Mouse (Mus musculus): ENCODE data around the gene Adamts12.

Gene Adamts12

DNA sequence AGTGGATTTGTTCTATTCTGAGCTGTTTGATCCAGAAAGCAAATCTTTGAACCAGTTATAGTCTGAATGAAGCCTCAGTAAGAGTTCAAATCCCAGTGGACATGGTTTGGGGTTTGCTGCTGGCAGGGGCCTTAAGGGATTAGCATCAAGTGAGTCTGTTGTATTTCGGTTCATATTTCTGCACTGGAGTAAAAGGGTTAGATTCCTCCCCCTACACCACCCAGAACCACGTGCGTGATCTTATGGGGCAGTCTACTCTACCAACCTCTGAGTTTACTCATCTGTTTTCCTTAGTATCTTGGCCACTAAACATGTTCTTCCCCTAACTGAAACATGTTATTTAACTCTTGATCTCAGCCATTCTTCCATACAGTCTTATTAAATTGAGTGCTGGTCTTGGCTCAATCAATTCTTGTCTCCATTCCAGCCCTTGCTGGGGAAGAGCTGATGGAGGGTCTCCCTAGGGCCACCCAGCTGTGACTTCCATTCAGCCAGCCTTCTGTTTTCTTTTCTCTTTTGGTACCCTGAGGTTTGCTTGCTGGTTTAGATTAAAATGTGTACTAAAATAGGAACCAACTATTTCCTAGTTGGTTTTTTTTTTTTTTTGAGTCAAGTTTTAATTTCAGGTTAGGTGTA lies 11.3 kb downstream of the Adamts12 start:
- in situ Hi-C loops (cut with MboI, MseI): no loop called here

DNA sequence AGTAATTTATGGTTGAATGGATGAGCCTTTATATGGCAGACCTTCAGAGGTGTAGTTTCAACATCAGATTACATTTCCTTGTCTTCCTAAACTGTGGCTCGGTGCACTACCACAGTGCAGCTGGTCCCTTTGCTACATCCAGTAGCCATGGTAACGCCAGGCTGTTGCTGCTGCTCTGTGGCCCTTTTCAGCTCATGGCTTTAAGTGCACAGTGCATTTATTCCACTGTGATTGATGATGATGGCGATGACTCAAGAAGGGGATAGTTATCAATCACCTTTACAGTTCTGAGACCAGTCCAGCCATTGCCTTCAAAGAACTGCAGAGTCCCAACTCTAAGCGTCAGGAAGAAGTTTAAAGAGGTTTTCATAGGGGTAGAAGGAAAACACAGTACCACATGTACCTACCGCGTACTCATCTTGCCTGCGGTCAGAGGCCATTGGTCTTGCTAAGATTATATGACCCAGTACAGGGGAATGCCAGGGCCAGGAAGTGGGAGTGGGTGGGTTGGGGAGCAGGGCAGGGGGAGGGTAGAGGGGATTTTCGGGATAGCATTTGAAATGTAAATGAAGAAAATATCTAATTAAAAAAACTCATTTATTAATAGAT lies 18.5 kb downstream of the Adamts12 start:
- in situ Hi-C loops (cut with MboI, MseI): no loop called here

DNA sequence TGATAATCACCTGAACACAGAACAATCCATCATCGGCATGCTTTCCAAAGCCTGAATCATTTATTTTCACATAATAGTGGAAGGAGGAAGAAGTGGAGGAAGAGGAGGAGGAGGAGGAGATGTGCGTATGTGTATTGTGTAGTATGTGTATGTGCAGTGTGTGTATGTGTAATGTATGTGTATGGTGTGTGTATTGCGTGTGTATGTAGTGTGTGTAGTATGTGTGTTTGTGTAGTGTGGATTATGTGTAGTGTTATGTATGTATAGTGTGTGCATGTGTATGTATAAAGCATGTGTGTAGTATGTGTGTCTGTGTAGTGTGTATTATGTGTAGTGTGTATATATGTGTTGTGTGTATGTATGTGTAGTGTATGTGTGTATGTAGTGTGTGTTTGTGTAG lies 19.1 kb downstream of the Adamts12 start:
- in situ Hi-C loops (cut with MboI, MseI): no loop called here

DNA sequence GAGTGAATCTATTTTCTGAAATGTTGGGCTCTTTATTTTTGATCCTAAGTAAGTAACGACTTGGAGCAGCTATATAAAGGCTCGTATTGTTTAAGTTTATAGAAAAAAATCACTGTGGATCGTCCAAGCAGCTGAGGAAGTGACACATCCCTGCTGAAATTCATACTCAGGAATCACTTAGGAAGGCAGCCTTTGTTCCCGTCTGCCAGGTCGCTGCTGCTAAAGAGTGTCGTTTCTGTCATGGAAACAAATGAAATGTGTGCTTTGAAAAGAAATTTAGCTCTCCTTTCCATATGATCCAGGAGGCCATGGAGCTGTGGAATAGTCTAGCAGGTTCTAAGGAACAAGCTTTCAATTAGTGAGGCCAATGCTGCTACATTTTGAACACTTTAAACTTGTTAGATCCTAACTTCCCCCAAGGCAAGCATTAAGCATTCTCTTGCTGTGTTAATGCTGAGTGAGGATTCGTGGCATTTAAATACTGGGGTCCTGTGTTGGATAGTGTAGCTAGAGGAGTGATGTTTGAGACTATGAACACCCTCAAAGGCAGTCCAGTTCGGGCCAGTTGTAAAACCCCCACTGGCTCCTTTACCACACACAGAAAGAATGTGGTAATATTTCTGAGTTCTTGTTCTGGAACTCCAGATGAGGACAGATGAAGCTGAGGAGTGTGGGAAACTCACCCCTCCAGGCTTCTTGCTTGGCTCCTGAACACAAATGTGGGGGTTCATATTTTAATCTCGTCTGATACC lies 19.8 kb downstream of the Adamts12 start:
- in situ Hi-C loops (cut with MboI, MseI): no loop called here

DNA sequence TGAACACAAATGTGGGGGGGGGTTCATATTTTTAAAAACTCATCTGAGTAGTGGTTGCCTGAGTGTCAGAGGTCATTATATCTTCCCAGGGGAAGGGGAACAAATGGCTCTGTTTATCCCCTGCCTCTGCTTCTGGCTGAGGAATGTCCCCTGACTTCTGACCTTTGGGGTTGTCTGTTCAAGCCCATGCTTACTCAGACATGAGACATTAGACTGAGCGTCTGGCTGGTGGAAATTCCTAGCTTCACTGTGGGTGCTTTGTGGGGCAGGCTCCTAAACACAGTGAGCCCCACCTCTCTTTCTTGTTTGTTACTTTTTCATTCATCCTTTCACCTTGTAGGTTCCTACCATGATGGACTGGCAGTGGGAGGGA lies 20.4 kb downstream of the Adamts12 start:
- in situ Hi-C loops (cut with MboI, MseI): no loop called here

DNA sequence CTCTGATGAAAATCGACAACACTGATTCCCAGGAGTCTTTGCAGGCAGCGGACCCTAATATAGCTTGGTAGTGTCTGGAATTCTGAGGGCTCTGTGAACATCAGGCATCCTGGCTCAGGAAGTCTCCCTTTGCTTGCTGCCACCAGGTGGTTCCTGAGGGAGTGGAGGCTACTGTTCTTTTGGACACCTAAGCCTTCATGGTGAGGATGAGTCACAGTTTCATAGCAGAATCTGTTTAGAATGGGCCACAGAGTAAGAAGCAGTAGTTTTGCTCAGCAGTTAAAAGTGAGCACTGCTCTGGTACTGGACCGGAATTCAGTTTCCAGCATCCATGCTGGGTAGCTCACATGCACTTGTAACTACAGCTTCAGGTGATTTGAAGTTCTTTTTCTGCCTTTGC lies 24.9 kb downstream of the Adamts12 start:
- in situ Hi-C loops (cut with MboI, MseI): no loop called here

DNA sequence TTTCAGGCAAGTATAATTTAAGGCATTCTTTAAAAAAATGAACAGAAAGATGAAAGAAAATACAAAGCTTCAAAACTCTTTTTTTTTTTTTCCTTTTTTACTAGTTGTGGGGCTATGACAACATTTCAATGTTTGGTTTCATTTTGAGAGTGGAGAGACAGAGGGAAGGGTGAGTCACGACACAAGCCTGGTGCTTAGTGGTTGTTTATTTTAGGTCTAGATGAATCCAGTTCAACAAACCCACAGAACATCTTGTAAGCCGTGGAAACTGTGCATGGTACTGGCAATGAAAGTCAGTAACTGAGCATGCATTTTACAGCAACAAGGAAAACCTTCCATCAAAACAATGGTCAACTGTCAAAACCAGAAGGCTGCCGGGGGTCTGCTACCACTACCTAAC lies 31.0 kb downstream of the Adamts12 start:
- in situ Hi-C loops (cut with MboI, MseI): no loop called here

DNA sequence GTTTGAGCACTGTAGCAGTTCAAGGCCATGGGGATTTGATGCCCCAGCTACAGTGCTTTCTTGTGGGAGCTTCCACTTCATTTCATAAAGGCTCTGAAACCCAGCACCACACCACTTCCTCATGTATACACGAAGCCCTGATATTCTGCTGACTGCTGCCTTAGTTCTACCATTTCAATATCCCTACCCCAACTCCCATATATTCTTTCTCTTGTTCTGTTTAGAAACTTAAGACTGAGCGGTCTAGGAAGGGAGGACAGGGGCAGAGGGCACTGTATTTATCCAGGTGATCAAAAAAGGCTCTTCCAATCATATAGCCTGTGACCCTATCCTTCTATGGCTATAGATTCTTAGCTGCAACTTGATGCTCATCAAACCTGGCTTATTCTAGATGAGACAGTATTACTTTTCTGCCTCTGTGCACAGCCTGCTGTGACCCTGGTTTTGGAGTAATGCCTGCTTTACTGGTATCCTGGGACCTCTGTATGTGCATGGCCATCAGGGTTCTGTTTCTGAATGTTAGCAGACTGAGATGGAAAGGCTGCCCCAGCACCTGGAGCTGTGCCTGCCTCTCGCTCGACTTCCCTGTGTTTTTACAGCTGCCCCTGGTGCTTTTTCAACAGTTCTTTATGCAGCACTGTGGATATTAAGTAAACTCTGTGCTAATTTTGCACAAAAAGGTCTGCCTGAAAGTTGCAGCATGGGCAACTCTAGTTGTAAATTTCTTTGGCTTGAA lies 33.5 kb downstream of the Adamts12 start:
- in situ Hi-C loops (cut with MboI, MseI): no loop called here

DNA sequence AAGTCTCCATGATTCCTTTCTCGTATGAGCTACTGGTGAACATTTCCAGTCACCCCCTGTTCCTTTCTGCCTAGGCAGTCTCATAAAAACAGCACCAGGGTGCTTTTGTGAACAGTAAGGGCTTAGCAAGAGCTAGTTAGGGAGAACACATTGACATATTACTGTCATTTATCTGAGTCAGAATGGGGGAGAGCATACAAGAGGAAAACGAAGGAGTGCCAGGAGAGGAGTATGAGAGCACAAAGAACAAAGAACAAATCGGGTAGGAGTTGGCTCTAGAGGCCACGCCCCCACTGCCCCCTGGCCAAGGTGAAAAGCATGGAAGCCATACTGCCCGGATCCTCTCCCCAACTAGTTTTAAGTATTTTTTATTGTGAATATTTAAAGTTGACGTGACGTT lies 34.4 kb downstream of the Adamts12 start:
- in situ Hi-C loops (cut with MboI, MseI): no loop called here

DNA sequence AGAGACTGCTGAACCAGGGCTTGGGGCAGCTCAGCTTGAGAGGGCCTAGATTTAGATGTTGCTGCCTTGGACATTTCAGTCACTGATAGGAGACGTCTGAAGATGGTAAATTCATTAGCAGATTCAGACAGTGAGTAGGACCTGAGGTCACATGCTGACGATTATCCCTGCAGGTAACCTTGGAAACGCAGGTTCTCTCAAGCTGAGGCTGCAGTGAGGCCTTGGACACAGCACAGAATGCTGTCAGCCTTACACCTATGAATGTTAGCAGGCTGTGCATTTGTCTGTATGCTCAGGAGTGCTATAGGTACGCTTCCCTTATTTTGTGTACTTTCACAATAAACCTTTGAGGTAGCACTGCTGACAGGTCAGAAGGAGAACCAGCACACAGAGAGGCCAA lies 36.3 kb downstream of the Adamts12 start:
- in situ Hi-C loops (cut with MboI, MseI): no loop called here

DNA sequence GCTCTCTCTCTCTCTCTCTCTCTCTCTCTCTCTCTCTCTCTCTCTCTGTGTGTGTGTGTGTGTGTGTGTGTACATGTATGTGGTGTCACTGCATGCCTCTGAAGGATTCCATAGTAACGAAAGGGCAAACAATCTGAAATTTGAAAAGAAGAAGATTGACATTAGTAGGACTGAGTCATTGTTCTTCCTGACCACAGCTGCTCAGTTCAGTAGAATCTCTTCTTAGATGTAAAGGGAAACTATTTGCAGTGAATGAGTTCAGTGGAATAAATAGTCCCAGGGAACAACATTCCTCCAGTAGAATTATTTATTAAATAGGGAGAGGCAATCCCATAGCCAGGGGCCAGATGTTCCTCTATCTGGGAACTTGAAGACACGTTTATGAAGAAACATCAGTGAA lies 40.5 kb downstream of the Adamts12 start:
- in situ Hi-C loops (cut with MboI, MseI): no loop called here

DNA sequence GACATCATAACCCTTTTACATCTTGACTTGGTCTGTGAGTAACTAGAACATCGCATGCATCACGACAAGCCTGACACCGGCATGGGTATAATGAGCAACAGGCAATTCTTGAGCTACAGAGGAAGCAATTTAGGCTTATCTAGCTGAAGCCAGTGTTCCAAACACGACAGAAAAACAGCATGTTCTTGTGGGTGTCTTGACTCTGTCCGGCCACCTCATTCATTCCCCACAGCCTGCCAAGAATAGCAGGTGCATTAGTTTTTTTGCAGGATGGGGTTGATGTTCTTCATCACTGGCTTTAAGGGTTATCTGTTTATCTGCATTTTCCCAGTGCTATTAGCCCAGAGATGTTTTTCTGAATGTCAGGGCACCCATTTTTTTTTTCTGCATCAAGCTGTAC lies 42.8 kb downstream of the Adamts12 start:
- in situ Hi-C loops (cut with MboI, MseI): no loop called here

DNA sequence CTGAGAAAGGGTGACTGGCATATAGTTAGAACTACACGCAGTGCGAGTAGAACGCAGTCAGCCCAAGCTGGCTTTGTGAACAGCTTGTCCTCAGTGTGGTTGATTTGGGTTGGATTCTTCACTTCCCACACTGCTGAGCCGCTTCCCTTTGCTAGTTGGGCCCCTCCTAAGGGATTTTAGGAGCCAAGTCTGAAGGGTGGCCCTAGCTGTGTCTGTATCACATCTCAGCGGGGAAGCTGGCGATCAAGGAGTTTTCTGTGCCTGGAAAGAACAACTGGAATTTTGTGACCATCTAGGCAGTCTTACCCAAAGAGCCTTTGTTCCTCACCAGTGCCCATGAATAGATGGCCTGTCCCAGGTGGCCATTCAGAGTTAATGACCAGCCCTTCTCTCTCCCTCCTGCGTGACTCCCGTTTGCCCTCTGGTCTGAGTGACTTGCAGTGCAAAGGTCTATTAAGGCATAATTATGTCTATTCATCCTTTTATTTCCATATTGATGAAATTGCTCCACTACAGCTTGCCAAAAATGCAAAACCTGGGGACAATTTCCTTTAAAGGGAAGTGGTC lies 50.1 kb downstream of the Adamts12 start:
- in situ Hi-C loops (cut with MboI, MseI): no loop called here

DNA sequence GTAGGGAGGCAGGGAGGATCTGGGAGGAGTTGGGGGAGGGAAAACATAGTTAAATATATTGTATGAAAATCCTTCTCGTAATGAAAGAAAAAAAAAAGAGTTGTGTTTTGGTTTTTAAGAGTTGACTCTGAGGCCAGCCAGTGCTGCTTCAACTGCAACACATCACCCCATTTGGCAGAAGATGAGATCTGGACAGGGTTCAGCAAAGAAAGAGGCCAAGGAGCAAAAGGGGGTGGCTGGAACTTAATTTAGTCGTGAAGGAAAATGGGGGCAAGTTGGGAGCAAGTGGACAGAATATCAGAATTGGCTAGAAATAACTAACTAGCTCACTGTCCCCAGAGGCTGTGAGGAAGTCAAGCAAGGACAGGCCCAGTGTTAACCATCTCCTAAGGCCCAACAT lies 51.7 kb downstream of the Adamts12 start:
- in situ Hi-C loops (cut with MboI, MseI): no loop called here

DNA sequence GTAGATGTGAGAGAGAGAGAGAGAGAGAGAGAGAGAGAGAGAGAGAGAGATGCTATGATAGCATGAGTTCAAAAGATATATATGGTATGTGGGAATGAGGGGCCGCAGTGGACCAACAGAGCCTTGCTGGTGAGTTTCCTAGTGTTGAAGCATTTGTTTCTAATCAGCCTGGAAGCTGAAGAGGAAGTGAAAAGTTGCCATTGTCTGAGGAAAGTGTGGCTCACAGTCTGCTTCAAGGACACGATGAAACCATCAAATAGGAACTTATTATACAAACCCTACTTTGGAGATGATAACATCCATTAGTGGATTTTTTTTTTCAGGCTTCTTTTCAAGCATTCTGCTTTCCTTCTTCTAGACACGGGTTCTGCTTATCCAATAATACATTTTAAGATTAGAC lies 52.3 kb downstream of the Adamts12 start:
- in situ Hi-C loops (cut with MboI, MseI): no loop called here

DNA sequence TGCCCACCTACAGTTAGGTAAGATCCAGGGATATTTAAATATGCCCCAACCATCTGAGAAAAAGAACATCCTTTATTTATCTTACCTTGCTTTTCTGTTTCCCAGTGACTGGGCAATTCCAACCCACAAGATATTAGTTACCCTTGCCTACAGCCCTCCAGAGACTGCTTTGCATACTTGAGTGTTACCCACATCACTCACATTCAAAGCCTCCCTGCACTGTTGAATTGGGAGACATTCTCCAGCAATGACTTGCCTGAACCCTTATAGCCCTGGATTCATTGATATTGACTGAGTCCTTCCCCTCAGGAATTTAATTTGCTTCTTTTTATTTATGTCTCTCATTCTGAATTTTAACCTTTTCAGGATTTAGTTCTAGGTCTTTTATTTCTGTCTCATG lies 53.8 kb downstream of the Adamts12 start:
- in situ Hi-C loops (cut with MboI, MseI): no loop called here

DNA sequence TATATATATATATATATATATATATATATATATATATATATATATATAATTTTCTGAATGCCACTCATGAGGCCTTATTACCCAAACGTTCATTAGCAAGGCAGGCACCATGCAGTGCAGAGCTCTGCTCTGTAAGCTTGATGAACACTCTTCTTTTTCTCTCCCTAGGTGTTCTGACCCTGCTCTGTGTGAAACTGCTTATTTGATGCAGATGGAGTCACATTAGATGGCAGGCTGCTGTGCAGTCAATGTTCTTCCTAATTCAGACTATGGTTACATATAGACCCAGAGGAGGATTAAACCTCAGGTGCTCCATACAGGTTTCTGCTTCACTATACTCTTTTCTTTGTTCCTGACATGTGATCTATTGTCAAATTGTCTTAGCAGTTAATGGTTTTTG lies 57.1 kb downstream of the Adamts12 start:
- in situ Hi-C loops (cut with MboI, MseI): no loop called here

DNA sequence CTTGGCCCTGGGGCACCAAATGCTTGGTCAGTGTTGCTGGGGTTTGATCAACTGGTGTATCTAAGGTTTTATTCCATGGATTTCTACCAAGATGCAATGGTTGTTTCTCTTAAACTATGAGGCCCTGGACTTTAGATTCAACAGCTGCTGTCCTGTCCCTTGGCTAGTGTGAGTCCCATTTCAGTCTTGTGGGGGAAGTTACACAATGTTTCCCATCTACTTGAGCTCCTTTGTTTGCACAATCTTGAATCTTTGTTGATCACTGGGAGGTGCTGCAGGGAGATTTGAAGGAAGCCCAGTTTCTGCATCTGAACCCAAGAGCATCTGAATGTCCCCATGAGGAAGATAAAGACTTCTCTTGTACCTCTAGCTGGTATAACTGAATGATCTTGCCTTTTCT lies 60.8 kb downstream of the Adamts12 start:
- in situ Hi-C loops (cut with MboI, MseI): no loop called here

DNA sequence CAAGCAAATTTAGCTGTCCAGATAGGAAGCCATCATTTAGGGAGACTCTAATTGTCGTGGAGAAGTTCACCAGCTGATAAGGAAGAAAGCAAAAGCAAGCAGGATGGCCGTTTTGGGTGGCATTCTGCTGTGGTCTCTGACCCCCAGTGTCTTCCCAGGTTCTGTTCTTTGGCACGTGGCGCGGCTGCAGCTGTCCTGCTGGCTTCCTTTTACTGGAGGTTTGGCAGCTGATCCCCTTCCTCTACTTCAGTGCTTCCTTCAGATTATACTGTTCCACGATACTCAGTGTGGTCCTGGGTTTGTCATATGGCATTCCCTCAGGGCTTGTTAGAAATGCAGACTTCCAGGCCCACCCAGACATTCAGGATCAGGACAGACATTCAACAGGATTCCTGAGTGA lies 63.9 kb downstream of the Adamts12 start:
- in situ Hi-C loops (cut with MboI, MseI): no loop called here

DNA sequence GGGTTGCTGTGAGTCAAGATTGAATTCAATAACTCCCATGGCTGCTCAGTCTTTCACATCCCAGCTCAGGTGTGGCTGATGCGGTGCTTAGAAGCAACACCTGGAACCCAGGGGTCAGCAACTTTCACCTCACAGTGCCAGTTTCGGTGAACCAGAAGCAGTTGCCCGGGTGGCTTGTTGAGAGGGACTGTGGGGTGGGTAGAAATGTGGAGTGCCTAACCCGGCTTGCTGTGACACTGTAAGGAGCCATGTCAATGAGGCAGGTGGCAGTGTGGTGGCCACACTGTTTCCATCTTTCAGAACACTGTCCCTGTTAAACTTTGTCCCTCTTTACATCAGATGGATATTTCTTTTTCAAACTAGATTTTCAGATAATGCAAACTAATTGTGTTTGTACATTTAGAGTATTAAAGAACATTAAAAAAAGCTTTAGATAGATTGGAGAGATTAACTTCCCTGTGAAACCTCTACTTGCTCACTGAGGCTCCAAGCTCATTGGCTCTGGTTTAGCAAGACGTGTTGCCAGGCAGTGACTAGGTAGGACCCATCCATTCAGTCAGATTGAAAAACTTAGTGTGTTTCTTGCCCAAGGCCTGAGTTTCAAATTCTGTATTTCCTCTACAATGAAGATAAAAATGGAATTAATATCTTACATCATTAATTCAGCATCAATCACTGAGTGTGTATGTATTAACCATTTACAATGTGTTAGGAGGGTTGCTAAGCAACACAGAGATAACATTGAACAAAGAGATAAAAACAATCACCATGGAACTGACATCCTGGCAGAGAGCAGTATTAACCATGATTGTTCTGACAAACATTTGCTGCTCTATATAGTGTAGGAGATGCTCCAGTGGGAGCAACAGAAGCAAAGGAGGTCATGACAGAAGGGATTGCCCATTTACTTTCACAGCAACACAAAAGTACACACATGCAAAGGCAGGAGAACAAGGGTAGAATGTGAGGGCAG lies 68.3 kb downstream of the Adamts12 start:
- in situ Hi-C loops (cut with MboI, MseI): no loop called here

DNA sequence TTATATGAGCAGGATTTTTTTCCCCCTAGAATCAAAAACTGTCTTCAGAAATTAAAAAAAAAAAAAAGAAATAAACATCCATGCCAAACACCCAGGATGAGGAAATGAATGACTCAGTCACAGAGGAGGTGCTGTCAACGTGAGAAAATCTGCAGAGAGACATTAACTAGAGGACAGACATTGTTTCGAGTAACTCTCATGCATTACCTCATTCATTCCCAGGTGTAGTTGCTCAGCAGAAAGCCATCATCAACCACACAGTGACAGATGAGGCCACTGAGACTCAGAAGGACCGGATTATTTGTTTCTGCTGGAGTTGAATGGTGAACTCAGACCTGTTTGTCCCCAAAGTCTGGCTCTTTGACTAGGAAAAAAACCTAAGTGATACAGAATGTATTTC lies 81.0 kb downstream of the Adamts12 start:
- in situ Hi-C loops (cut with MboI, MseI): no loop called here
